Mouse (Mus musculus): Measurements from ENCODE around the gene Zfp112. TPM values are rescaled to one million over a fixed set of nuclear protein-coding genes. Genes with fewer than 3 reads are reported as not detected.
A peak's percentile ranks its signal among the peaks of the same experiment; 100 is the strongest.

Zfp112 gene
- polyA plus RNA-seq, 1 experiment, result 0.66 TPM

DNA sequence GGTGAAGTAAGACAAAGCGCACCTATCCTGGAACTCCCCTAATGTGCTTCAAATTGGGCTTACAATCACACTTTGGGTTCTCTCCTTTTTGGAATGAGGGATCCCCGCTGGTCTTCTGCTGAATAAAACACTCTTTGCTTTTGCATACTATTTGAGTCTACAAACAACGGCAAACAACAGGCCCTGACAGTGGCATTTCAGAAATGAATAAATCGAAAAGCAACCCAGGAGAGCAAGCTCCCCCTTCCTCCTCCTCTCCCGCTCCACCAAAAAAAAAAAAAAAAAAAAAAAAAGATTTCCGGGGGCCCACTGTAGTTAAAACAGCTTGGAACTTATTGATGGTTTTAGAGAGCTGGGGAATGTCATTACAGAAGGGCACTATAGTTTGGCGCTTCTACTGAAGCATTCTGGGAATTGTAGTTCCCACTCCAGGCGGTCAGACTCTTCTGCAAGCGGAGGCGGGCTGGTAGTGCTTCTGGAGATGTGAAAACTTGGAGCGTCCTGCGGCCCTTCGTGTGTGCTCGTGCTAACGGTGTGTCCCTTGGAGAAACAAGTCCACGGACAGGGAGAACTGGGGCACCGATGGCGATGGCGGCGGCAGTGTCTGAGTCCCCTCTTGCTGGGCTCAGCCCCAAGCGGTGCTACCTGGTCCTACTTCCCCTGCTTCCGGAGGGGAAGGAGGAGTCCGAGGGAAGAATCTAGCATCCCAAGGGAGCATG is 62.7 kb downstream of the Zfp112 start, which contains the start of gene Zfp114:
Gene Zfp114 (plus strand): TSS at position 443 of the 719 bp plus-strand sequence.
- WGBS, result 16% methylated on average over 23 of the region's 23 CpGs
- Histone ChIP-seq H3K27ac (ENCODE audit: control insufficient read depth, insufficient read depth, low read length) (no peak within 1 kb of the TSS), H3K27me3 (ENCODE audit: control insufficient read depth, insufficient read depth, low read length) (no peaks in the 10 kb centered on the region), H3K36me3 (ENCODE audit: control insufficient read depth, insufficient read depth, low read length) (no peaks in the 10 kb centered on the region), H3K4me1 (replicated peaks; ENCODE audit: control insufficient read depth, insufficient read depth, low read length) (peaks cover 4% of the 10 kb centered on the region), H3K4me3 (ENCODE audit: control insufficient read depth, insufficient read depth, low read length) (peak within 1 kb of the TSS; percentile 64)
- DNase-seq, result peak; percentile 38
- no peak for TF ChIP-seq CTCF (IDR thresholded peaks at IDR 0.05; ENCODE audit: borderline replicate concordance, control insufficient read depth, extremely low read depth, insufficient read depth, low read length, poor library complexity)
- no peak for TF ChIP-seq POLR2A (IDR thresholded peaks at IDR 0.05; ENCODE audit: control insufficient read depth, extremely low read depth, insufficient read depth, low read length, poor library complexity)

DNA sequence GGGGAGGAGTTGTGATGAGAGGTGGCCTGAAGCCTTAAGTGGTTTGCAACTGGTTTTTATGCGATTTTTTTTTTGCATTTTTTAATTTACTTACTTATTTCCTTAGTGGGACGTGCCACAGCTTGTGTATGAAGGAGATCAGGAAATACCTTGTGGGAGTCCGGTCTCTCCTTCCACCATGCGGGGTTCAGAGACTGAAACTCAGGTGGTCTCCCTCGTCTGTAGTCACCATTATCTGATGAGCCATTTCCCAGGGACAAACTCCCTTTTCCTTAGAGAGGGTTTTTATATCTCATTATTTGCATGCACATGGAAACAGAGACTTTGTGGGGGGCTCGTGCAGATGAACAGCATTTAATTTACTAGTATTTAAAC is 63.2 kb downstream of the Zfp112 start:
- no peak for DNase-seq
- peak overlapping the region; percentile 64 for H3K4me3 ChIP-seq (ENCODE audit: control insufficient read depth, insufficient read depth, low read length)
- H3K27ac ChIP-seq (ENCODE audit: control insufficient read depth, insufficient read depth, low read length), result no peak overlapping the region
- TF ChIP-seq CTCF (IDR thresholded peaks at IDR 0.05; ENCODE audit: borderline replicate concordance, control insufficient read depth, extremely low read depth, insufficient read depth, low read length, poor library complexity) (no peak), POLR2A (IDR thresholded peaks at IDR 0.05; ENCODE audit: control insufficient read depth, extremely low read depth, insufficient read depth, low read length, poor library complexity) (no peak)
- no peaks in the 10 kb centered on the region for H3K27me3 ChIP-seq (ENCODE audit: control insufficient read depth, insufficient read depth, low read length)
- no peaks in the 10 kb centered on the region for H3K36me3 ChIP-seq (ENCODE audit: control insufficient read depth, insufficient read depth, low read length)
- peaks cover 4% of the 10 kb centered on the region for H3K4me1 ChIP-seq (replicated peaks; ENCODE audit: control insufficient read depth, insufficient read depth, low read length)
- WGBS, result 30% methylated on average over 6 of the region's 6 CpGs

Other genes with a start within 250 kb of the Zfp112 start
- not detected in 2 replicates for gene Vmn1r177, start 245.9 kb upstream of the Zfp112 start, polyA plus RNA-seq (2012; rRNA removed)
- not detected in 2 replicates for gene Vmn1r178, start 220.3 kb upstream of the Zfp112 start, polyA plus RNA-seq (2012; rRNA removed)
- gene Vmn1r179, start 185.3 kb upstream of the Zfp112 start, polyA plus RNA-seq (2012; rRNA removed), result not detected in 2 replicates
- gene Vmn1r180, start 161.7 kb upstream of the Zfp112 start, polyA plus RNA-seq (2012; rRNA removed), result not detected in 2 replicates
- gene Vmn1r181, start 137.7 kb upstream of the Zfp112 start, polyA plus RNA-seq (2012; rRNA removed), result not detected in 2 replicates
- gene V1rd19, start 110.6 kb upstream of the Zfp112 start, polyA plus RNA-seq (2012; rRNA removed), result not detected in 2 replicates
- gene Vmn1r183, start 59.1 kb upstream of the Zfp112 start, polyA plus RNA-seq (2012; rRNA removed), result not detected in 2 replicates
- gene Zfp180, start 30.4 kb upstream of the Zfp112 start, polyA plus RNA-seq (2012; rRNA removed), result 27.0 and 27.9 TPM in 2 replicates
- gene Zfp235, start 21.9 kb downstream of the Zfp112 start, polyA plus RNA-seq (2012; rRNA removed), result 7.8 and 12.6 TPM in 2 replicates
- gene Zfp114, start 62.7 kb downstream of the Zfp112 start, polyA plus RNA-seq (2012; rRNA removed), result 0.34 and 0.40 TPM in 2 replicates
- gene Zfp111, start 99.1 kb downstream of the Zfp112 start, polyA plus RNA-seq (2012; rRNA removed), result 0.89 and 1.1 TPM in 2 replicates
- 2.3 and 2.6 TPM in 2 replicates for gene Zfp109, start 125.2 kb downstream of the Zfp112 start, polyA plus RNA-seq (2012; rRNA removed)
- gene Zfp108, start 142.5 kb downstream of the Zfp112 start, polyA plus RNA-seq (2012; rRNA removed), result 0.34 and 0.43 TPM in 2 replicates
- 1.2 and 1.7 TPM in 2 replicates for gene Zfp93, start 158.1 kb downstream of the Zfp112 start, polyA plus RNA-seq (2012; rRNA removed)
- 16.1 and 22.6 TPM in 2 replicates for gene Zfp61, start 188.9 kb downstream of the Zfp112 start, polyA plus RNA-seq (2012; rRNA removed)
- 6.2 and 6.8 TPM in 2 replicates for gene Zfp94, start 204.4 kb downstream of the Zfp112 start, polyA plus RNA-seq (2012; rRNA removed)
- 0.12 TPM in 1 of 2 replicates, not detected in the other for gene Tescl, start 221.6 kb downstream of the Zfp112 start, polyA plus RNA-seq (2012; rRNA removed)
- 0.85 and 1.00 TPM in 2 replicates for gene Lypd5, start 236.9 kb downstream of the Zfp112 start, polyA plus RNA-seq (2012; rRNA removed)

Data from thymus, adult 2 months (tissue).